Mouse (Mus musculus): ENCODE measurements around the gene Ddb1.

Gene Ddb1

DNA sequence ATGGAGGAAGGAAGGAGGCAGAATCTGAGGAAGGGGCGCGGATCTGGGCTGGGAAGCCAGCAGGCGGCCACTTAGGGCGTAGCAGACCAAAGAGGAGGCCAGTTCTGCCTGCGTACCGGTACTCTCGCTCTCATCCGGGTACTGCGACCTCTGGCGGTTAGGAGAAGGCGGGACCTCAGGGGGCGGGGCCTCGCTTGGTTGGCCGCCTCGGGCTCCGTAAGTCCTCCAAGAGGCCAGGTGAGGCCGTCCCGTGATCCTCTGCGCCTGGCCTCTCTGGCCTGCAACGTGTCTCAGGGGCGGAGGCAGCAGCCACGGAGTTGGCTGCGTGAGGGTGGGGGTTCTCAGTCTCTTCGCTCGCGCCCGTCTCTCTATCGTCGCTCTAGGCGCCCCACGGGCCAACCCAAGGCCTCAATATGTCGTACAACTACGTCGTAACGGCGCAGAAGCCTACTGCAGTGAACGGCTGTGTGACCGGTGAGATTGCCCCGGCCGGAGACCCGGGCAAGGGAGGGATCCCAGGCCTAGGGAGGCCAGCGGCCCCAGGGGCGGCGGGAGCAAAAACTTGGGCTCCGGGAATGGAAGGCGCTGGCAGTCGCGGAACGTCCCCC is at the start of gene Ddb1, which contains the start of gene Tkfc:
Gene Ddb1, plus strand, starts transcription at position 35 of the 608 bp plus-strand sequence.
Gene Tkfc, minus strand, starts transcription at position 362 of the 608 bp plus-strand sequence.
- peak; percentile 99 for DNase-seq (ENCODE audit: low read depth)

DNA sequence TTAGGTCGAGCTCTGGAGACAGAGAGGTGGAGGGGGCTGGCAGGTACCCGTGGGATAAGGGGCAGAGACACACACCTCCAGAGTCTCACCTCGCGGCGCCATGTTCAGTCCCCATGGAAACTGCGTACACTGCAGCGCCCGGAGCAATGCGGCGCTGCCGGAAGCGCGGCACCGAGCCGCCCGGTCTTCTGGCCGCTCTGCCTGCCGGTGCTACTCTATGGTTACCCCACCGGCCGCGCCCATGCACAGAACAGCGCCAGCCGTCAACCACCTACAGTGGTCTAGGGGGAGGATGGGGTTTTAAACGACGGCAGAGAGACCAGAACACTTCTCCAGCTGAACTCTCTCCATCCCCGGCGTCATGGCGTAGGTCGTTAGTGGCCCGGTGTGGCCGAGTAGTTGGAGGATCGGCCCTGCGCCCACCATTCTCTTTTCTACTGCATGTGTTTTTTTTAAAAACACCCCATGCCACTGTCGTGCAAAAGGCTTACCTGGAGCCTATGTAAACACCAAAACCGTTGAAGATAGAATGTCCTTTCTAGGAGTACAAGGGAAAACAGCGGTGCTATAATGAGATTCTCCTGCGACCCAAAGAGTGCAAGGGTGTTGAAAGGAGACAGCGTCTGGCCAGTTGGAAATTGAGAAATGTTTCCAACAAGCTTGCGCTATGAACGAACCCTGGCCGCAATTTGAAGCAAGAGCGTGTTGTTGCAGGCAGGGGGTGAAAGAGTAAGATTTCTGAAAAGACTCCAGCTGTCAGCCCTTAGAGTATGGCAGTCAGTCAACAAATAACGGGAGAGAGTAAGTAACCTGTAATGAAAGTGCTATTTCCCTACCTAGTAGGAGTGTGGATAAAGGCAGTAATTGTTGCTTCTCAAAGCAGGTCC is 49.3 kb upstream of the Ddb1 start, which contains the start of gene Tmem216:
Gene Tmem216, minus strand, starts transcription at position 615 of the 887 bp plus-strand sequence.
- peak; percentile 86 for DNase-seq (ENCODE audit: low read depth)

DNA sequence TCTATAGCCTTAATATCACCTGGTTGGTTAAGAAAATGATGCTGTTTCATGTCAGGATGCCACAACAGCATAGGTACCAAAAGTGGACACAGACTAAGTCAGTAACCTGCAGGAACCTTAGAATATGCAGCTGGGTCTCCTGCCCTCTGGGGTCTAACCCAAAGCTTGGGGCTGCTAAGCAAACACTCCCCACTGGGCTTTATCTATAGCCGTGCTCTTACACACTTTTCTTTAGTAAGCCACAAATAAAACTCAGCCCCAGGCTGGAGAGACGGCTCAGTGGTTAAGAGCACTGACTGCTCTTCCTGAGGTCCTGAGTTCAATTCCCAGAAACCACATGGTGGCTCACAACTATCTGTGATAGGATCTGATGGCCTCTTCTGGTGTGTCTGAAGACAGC is 48.1 kb upstream of the Ddb1 start:
- peak; percentile 16 for DNase-seq (ENCODE audit: low read depth)

DNA sequence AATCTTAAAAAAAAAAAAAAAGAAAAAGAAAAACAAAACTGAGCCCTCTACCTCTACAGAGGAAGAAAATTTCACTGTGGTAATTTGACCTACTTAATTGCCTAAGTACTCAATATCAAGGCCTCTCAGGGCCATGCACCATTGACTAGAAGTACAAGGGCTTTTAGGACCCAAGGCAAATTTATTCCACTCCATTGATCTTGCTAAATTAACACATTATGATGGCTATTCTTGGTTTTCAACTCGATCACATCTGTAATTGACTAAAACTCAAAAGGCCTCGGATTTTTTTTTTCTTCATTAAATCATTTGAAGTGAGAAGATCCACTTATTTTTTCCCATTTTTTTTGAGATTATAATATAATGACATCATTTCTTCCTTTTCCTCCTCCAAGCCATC is 47.7 kb upstream of the Ddb1 start:
- DNase-seq (ENCODE audit: low read depth), result no peak

DNA sequence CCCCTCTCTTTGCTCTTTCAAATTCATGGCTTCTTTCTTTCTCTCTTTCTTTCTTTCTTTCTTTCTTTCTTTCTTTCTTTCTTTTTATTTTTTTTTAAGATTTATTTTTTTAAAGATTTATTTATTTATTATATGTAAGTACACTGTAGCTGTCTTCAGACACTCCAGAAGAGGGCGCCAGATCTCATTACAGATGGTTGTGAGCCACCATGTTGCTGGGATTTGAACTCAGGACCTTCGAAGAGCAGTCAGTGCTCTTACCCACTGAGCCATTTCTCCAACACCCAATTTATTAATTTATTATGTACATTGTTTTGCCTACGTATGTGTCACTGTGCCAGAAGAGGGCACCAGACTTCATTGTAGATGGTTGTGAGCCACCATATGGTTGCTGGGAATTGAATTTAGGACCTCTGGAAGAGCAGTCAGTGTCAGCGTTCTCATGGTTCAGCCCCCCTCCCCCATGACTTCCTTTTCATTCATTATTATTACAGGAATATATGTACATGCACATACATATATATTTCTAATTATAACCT is 47.2 kb upstream of the Ddb1 start:
- peak; percentile 30 for DNase-seq (ENCODE audit: low read depth)

DNA sequence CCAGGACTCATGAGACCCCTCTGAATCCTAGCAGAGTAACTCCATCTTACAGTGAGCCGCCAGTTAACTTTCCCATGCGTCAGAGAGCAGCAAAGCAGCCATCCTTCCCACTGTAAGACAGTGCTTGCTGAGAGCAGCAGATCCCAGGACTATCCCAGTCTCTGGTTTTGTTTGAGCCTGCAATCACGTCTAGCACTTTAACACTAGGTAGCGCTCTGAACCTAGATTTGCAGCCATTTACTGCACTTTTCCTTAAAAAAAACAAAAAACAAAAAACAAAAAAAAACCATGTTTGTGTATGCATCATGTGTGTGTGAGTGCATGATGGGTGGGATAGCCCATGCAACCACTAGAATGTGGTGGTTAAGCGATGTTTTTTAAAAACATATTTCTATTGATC is 45.0 kb upstream of the Ddb1 start:
- no peak for DNase-seq (ENCODE audit: low read depth)

DNA sequence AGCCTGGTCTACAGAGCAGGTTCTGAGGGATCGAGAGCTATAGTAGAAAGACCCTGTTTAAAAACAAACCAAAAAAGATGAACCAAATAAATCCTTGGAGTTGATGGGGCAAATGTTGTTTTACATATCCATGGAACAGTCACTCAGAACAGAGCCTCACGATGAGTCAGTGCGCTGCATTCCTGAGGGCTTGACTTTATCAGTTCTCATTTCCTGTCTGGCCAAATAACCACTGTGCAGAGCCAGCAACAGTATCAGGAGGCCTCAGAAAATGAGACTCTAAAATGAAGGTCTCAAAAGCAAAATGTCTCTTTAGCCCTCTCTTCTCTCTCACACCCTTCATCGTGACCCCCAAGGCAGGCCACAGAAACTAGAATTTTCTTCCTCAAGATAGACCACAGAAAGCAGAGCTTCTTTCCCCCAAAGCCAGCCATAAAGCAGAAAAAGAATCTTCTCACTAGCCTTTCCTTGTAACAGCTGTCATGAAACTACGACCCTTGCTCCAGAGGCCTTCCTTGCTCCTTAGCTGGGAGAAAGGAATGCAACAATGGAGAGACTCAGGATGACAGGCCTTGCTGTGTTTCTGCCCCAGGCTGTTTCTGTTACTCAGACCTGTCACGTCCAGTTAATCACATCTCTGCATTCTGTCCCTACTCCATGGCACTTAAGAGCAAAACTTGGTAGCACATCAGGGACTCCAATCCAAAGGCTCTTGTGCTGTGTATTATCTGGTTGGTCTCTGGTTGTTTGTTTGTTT is 43.4 kb upstream of the Ddb1 start:
- DNase-seq (ENCODE audit: low read depth), result no peak

DNA sequence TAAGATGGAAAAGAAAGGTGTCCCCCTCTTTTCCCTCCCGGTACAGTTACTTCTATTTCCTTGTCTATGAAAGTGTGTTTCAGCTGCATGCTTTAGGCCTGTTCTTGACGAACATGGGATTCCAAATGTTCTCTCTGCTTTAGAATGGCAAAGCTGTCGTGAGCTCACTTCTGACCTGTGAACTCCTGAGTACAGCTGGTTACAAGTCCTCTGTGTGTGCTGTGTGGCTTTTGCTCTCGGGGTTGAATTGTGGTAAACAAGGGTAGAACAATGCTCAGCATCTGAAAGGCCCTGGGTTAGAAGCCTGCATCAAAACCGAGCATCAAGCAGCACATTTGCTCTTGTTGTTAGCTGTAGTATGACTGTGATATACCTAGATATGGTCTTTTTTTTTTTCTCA is 42.8 kb upstream of the Ddb1 start:
- DNase-seq (ENCODE audit: low read depth), result no peak

DNA sequence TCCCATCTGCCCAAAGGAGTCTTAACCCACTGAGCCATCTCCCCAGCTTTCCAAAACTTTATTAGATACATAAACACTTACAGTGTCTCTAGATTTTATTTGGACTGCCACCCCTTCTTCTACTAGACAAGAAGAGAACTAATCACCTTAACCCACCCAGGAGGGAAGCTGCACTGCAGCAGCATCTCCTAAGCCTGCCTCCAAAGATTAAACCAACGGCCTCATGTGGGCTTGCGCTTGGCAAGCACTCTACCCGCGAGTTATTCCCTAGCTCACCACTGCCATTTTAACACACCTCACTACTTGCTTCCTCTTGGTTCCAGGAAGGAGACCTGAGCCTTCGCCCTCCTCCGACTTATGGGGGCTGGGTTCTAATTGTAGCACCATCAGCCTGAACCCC is 40.8 kb upstream of the Ddb1 start:
- DNase-seq (ENCODE audit: low read depth), result no peak

DNA sequence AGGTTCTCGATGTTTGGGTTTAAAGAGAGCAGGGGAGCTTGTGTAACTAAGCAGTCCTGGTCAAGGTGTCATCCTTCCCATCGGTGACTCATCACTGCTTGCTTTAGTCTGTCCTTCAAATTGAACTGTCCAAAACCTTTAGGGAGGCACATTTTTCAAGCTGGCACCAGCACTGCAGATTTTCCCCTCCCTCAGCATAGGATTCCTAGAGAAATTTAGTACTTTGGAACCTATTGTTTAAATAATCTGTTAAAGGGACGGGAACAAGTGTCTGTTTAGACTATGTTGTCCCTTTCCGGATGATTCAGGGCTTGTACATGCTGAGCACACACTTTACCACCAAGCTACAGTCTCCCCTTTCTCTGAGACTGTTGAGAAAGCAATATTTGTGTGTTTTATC is 39.9 kb upstream of the Ddb1 start:
- no peak for DNase-seq (ENCODE audit: low read depth)

DNA sequence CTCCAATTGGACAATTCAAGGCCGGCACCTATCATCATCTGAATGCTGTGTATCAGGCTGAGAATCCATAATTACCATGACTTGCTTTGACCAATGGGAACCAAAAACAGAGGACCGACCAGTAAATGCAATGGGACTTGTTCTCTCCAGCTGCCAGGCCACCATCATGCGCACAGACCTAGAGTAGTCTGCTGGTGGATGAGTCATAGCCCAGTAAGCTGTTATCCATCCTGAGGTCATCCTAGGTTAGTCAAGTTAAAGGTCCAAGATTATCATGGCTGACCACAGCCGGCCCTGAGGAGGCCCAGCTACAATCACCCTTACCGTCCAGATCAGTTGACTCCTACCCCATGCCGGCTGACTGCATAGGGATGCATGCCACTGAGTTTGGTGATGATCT is 35.5 kb upstream of the Ddb1 start:
- DNase-seq (ENCODE audit: low read depth), result no peak

DNA sequence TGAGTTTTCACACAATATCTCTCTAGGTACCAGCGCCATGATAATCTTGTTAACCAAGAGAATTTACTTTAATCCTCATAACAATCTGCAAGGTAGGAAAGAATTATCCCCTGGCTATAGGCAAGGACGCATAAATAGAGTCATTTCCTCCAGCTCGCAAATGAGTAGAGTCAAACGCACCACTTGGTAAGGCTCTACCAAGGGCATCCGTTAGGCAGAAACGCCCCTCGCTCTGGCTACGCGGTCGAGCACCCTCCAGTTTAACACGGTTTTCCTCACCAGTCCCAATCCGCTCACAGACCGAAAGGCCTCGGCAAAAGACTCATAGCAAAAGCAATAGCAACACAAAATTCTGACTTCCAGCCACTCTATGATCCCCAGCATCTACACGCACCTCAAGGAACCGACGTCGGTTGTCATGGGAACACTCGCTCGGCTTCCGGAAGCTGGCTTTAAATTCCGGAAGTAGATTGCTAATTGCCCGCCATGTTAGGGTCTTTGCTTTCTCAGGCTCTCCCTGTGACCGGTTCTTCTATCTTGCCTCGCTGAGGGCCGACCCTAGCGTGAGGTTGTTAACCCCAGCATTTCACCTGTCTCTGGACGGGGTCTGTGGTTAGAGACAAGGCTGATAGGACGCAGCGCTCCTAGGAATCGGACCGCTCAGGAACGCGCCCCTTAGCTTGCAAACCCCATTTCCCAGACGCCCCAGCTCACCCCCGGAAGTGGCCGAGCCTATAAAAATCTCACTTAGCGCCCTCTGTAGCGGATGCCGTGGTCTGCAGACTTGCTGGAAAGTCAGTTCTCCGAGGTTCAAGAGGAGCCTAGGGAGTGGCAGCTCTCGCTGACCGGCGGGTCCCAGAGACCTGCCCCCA is 28.2 kb upstream of the Ddb1 start, which contains the start of the genes Cyb561a3 and Tmem138:
Gene Cyb561a3, plus strand, starts transcription at position 483 of the 872 bp plus-strand sequence.
Gene Tmem138, minus strand, starts transcription at position 673 of the 872 bp plus-strand sequence.
- DNase-seq (ENCODE audit: low read depth), result peak; percentile 99

DNA sequence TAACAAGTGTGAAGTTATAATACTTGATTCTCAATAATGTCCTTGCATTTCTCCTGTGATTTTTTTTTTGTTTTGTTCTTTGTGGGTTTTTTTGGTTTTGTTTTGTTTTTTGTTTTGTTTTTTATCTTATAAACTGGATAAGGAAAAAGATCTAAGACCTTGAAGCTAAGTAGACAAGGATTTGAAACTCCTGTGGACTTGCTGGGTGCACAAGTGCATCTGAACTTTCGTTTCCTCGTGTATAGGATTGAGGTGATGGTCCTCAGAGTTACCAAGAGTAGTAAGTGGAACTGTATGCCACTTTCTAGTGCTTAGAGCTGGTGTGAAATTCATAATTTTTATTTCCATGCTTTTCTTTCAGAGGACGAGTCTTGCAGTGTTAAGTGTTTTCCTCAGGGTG is 25.0 kb upstream of the Ddb1 start:
- DNase-seq (ENCODE audit: low read depth), result no peak

DNA sequence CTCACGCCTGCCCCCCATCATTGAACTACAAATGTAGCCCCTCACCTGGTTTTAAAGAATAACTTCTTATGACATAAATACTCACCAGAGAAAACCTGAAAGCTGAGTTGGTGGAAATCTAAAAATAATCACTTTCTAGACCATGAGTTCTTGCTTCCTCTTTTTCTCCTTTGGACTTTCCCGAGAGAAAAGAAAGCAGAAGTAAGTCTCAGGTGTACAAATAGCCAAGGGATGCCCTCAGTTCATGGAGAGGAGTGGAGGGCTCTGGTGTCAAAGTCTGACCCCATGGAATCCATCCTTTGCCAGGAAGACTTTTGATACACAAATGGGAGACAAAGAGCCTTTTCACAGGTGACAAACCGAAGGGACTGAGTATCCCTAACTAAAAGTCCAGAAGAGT is 24.4 kb upstream of the Ddb1 start:
- no peak for DNase-seq (ENCODE audit: low read depth)

DNA sequence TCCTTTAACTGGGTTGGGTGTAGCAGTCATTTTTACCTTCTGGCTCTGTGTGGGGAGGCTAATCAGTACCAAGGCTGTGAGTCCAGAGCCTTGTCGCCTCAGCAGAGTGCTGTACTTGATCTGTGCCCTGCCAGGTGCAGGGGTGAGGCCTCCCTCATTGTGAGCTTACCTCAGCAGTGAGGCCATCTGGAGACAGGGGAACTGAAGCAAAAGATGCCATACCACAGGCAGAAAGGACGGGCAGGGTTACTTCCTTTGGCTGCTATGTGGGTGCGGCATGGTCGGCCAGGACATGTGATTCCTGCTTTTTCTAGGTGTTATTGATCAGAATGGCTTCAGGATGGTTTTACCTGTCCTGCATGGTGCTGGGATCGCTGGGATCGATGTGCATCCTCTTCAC is 23.1 kb upstream of the Ddb1 start:
- no peak for DNase-seq (ENCODE audit: low read depth)

DNA sequence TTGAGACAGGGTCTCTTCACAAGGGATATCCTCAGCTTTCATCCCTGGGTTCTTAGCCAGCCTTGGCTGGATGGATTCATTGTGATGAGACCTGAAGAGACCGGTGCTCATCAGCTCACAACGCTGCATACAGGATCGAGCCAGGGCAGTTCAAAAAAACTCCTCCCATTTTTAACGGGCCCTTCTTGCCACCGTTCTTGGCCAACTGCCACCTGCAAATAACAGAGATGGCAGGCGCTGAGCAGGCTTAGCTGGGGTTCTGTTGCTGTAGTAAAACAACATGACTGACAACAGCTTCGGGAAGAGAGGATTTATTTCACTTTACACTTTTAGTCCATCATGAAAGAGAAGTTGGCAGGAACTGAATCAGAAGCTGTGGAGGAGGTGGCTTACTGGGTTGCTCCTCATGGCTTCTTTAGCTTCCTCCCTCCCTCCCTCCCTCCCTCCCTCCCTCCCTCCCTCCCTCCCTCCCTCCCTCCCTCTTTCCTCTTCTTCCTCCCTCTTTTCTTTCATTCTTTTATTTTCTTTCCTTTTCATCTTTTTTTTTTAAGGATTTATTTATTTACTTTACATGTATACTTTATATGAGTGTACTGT is 21.5 kb upstream of the Ddb1 start:
- no peak for DNase-seq (ENCODE audit: low read depth)

DNA sequence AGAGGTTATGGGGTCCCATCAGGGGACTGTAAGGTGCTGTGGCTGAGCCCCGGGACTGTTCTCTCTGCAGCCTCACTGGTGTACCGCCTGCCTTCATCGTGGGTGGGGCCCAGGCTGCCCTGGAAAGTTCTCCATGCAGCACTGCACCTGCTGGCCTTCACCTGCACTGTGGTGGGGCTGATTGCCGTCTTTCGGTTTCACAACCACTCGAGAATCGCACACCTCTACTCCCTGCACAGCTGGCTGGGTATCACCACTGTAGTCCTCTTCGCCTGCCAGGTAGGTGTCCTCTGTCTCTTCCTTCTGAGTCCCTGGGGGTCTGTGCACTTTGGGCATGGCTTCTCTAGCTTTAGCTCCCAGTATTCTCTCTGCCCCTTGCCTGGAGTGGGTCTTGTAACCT is 20.0 kb upstream of the Ddb1 start:
- DNase-seq (ENCODE audit: low read depth), result peak; percentile 24

DNA sequence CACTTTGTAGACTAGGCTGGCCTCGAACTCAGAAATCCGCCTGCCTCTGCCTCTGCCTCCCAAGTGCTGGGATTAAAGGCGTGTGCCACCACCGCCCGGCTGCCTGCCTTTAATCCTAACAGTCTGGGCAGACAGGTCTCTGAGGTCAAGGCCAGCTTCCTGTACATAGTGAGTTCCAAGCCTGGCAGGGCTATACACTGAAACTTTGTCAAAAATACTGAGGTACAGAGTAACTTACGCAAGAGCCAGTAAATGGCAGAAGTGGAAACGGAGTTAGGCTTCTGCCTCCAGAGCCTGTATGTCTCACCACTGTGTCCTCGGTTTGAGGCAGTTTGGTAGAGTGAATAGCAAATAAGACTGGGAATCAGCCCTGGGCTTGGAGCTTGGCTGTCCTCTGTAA is 17.9 kb upstream of the Ddb1 start:
- DNase-seq (ENCODE audit: low read depth), result no peak

DNA sequence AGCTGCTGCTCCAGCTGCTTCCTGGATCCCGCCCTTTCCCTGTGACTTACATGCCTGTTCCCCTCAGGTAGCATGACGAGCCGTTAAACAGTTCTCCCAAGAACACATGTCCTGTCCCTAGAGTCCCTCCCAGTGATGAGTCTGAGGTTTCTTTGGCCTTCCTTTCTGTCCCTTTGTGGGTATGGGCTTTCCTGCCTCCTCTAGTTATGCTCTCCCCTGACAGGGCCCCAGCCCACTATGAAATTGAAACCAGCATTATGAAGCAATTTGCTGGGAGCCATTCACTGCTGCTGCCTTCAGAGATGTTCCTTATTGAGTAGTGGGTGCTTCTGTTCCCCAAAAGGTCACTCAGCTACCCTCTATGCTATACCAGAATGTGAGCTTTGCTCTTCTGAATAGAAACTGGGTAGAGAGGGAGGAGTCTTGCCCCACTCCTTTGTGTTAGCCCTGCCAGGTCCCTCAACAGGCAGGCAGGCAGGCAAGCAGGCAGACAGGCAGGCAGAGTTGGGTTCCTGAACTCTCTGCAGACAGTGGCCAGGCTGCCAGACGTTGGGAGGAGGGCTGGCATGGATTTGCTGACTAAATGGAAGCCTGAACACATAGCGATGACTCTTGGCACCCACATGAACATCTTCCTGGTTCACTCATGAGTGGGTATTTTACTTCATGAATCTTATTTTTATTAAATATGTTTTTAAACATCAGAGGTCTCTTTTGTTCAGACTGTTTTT is 15.8 kb upstream of the Ddb1 start:
- DNase-seq (ENCODE audit: low read depth), result no peak

DNA sequence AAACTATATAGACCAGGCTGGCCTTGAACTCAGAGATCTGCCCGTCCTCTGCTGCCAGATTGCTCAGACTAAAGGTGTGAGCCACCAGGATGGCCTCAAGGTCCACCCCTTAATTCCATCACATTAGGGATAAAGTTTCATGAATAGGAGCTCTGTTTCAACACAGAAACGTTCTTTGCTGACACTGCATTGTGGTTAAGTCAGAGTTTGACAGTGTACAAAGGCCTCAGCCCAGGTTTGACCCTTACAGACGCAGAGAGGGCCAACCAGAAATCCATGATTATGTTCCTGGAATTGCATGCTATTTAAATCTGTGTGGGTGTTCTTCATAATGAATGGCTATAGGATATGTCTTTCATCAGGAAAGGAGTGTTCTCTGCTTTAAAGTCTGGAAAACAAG is 14.8 kb upstream of the Ddb1 start:
- DNase-seq (ENCODE audit: low read depth), result no peak

All from induced T-regulatory cell, adult 2 months (primary cell).